Mouse (Mus musculus) stomach, postnatal 0 days (tissue): Measurements from ENCODE around the gene Sema3b.

Experiments used
- CTCF ChIP-seq: IDR thresholded peaks from 2 replicates; pipeline ENCODE4 v1.5.1; 2016; ENCODE audit warnings: antibody characterized with exemption, low read depth, mild to moderate bottlenecking, moderate library complexity
- EP300 ChIP-seq: optimal IDR thresholded peaks from 2 replicates; pipeline ENCODE3; 2016; ENCODE audit warnings: antibody characterized with exemption

DNA sequence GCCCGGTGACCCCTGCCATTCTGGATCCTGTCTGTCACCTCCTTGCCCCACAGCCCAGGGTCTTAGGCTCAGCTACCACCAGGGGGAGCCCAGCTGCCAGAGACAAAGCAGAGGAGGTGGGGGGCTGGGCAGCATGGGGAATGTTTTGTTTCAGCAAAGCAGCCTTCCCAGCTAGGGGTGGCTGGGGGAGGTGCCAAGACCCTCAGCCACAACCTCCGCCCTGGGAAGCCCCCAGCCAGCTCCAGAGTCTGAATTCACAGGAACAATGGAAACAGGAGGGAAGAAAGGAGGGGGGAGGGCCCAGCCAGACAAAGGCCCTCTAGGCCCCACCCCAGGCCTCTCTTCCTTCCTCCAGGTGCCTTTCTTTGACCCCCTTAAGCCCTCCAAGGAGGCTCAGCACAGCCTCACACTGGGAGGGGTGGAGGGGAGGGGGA lies 17.8 kb upstream of the Sema3b start:
- peak; percentile 98 for TF ChIP-seq CTCF
- TF ChIP-seq EP300, result no peak
